Mouse (Mus musculus) kidney, postnatal 0 days (tissue): ENCODE data around the gene Slc35e1. TPM values are rescaled to one million over a fixed set of nuclear protein-coding genes. Genes with fewer than 3 reads are reported as not detected.
A peak's percentile ranks its signal among the peaks of the same experiment; 100 is the strongest.

ENCODE experiments used
- ATAC-seq: fragments of 200-750 bp; cut with Nextera tagmentation; replicated peaks from 2 replicates; pipeline ENCODE4 v1.8.0; 2017; ENCODE audit warnings: low read depth, moderate number of reproducible peaks, moderate TSS enrichment, moderate library complexity; ENCODE audit not compliant: low FRiP score
- DNase-seq: peaks from one replicate; pipeline ENCODE4 v3.0.0-alpha.2; 2016; ENCODE audit warnings: low spot score
- H3K27ac ChIP-seq: fragments of 300-500 bp; sonication (generic); 2 replicates; pipeline ENCODE4 v1.5.1; 2014; ENCODE audit warnings: mild to moderate bottlenecking
- H3K27me3 ChIP-seq: fragments of 300-500 bp; sonication (generic); 2 replicates; pipeline ENCODE4 v1.6.1; 2014; ENCODE audit warnings: low read length, mixed read lengths; ENCODE audit not compliant: insufficient read depth
- H3K36me3 ChIP-seq: fragments of 300-500 bp; sonication (generic); 2 replicates; pipeline ENCODE4 v1.6.1; 2014; ENCODE audit warnings: low read length, mixed read lengths; ENCODE audit not compliant: insufficient read depth
- H3K4me1 ChIP-seq: fragments of 300-500 bp; sonication (generic); replicated peaks from 2 replicates; pipeline ENCODE4 v1.6.1; 2014; ENCODE audit warnings: antibody characterized with exemption, low read length, mixed read lengths; ENCODE audit not compliant: insufficient read depth
- H3K4me2 ChIP-seq: fragments of 300-500 bp; sonication (generic); 2 replicates; pipeline ENCODE4 v1.6.1; 2014; ENCODE audit warnings: mild to moderate bottlenecking, low read length, moderate library complexity, mixed read lengths
- H3K4me3 ChIP-seq: fragments of 300-500 bp; sonication (generic); replicated peaks from 2 replicates; pipeline ENCODE4 v1.5.1; 2014; ENCODE audit warnings: low read depth, low read length
- H3K9ac ChIP-seq: fragments of 300-500 bp; sonication (generic); 2 replicates; pipeline ENCODE4 v1.6.1; 2014; ENCODE audit warnings: low read depth, low read length
- H3K9me3 ChIP-seq: fragments of 300-500 bp; sonication (generic); replicated peaks from 2 replicates; pipeline ENCODE4 v1.6.1; 2016; ENCODE audit warnings: low read length, inconsistent platforms, mixed read lengths
- CTCF ChIP-seq: IDR thresholded peaks from 2 replicates; pipeline ENCODE4 v1.5.1; 2016; ENCODE audit warnings: antibody characterized with exemption, low read depth, mild to moderate bottlenecking, moderate library complexity
- WGBS: fragments of 180-500 bp; shearing (Covaris S2); extraction: QIAGEN DNeasy Blood & Tissue Kit; methylation state at CpG from one replicate; pipeline ENCODE4 v1.1.7; 2014; 5-methylcytosine and 5-hydroxymethylcytosine counted together
- polyA plus RNA-seq: library from polyadenylated mRNA; unstranded; fragments of >200 nt; fragmentation: Nextera tagmentation; extraction: Ambion mirVana; gene quantifications from 2 replicates; pipeline ENCODE4 v1.2.1, GENCODE M21; 2015

Slc35e1 gene
- polyA plus RNA-seq, 1 experiment from 2014 or later, result 9.1 TPM

- no peak for ATAC-seq
Measured at GRCm38 (mm10) chr8:72499521-72500284, 7.3 kb upstream of the Slc35e1 start.

DNA sequence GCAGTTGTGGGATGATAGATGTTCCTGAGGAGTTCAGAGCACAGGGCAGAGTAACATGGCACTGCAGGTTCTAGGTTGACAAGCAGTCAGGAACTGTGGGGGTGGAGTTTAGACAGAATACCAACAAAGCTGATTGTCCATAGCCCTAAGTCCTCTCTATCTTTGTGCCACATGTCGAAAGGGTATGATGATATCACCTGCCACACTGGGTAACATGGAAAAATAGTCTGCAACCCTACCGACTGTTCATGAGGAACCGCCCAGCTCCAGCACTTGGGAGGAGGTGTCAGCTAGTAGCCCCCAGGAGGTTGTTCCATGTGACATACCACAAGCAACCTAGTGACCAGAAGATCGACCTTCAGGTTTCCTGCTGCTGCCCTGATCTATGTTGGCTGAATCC is 6.1 kb upstream of the Slc35e1 start:
- H3K27ac ChIP-seq, result no peak overlapping the region
- WGBS, result 88% methylated on average over 4 of the region's 4 CpGs
- 0 out of 2 replicates have a peak, but pooled peaks cover under 1% of the 10 kb centered on the region for H3K4me1 ChIP-seq
- peaks cover 21% of the 10 kb centered on the region; the same call in 1 of the 2 replicates for H3K36me3 ChIP-seq
- H3K4me2 ChIP-seq, result no peak overlapping the region
- no peaks in the 10 kb centered on the region for H3K27me3 ChIP-seq
- DNase-seq, result no peak
- no peak overlapping the region for H3K4me3 ChIP-seq
- H3K9ac ChIP-seq, result no peak overlapping the region
- TF ChIP-seq CTCF, result no peak
- no peaks in the 10 kb centered on the region for H3K9me3 ChIP-seq
- ATAC-seq, result no peak

More at GRCm38 (mm10) chr8:72499521-72500284, 7.3 kb upstream of the Slc35e1 start:
- Histone ChIP-seq H3K4me1 (no peaks in the 10 kb centered on the region), H3K36me3 (peaks cover 21% of the 10 kb centered on the region; the same call in 1 of the 2 replicates), H3K9ac (no peak overlapping the region), H3K27me3 (no peaks in the 10 kb centered on the region), H3K27ac (no peak overlapping the region), H3K4me2 (no peak overlapping the region), H3K9me3 (no peaks in the 10 kb centered on the region), H3K4me3 (no peak overlapping the region)
- 89% methylated on average over 2 of the region's 2 CpGs for WGBS
- no peak for DNase-seq
- TF ChIP-seq CTCF, result no peak

- no peak for TF ChIP-seq CTCF
- WGBS, result 93% methylated on average over 1 of the region's 1 CpGs
Measured at GRCm38 (mm10) chr8:72497911-72498310, 5.5 kb upstream of the Slc35e1 start.

DNA sequence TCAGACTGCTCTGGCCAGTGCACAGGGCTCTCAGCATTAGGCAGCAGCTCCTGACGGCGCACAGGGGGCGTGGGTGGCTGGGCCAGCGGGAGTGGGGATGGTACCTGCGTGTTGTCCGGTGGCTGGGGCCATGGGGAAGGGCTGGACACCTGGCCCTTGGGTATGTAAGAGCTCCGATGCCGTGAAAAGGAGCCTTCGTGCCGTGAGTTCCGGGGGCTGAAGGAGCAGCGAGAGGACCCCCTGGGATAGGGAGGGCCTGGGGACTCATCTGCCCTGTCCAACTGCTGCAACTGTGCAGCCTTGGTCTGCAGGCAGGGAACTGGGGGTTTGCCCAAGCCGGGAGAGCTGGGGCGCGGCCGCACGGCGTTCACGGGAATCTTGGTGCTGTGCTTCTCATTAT is 3.8 kb upstream of the Slc35e1 start:
- no peak for DNase-seq
- ATAC-seq, result no peak
- peaks cover 21% of the 10 kb centered on the region; the same call in 1 of the 2 replicates for H3K36me3 ChIP-seq
- no peak overlapping the region for H3K27ac ChIP-seq
- no peak overlapping the region for H3K9ac ChIP-seq
- no peak overlapping the region for H3K4me3 ChIP-seq
- H3K9me3 ChIP-seq, result no peaks in the 10 kb centered on the region
- H3K27me3 ChIP-seq, result no peaks in the 10 kb centered on the region
- H3K4me1 ChIP-seq, result peaks cover 3% of the 10 kb centered on the region; the same call in 1 of the 2 replicates
- WGBS, result 92% methylated on average over 19 of the region's 19 CpGs
- TF ChIP-seq CTCF, result no peak
- H3K4me2 ChIP-seq, result no peak overlapping the region

More at GRCm38 (mm10) chr8:72497911-72498310, 5.5 kb upstream of the Slc35e1 start:
- no peak for DNase-seq
- no peaks in the 10 kb centered on the region for H3K9me3 ChIP-seq
- no peak overlapping the region for H3K9ac ChIP-seq
- 0 out of 2 replicates have a peak, but pooled peaks cover 3% of the 10 kb centered on the region for H3K4me1 ChIP-seq
- no peak overlapping the region for H3K4me3 ChIP-seq
- H3K4me2 ChIP-seq, result no peak overlapping the region
- no peak overlapping the region for H3K27ac ChIP-seq
- no peak for ATAC-seq
- no peaks in the 10 kb centered on the region for H3K27me3 ChIP-seq
- peaks cover 21% of the 10 kb centered on the region; the same call in 1 of the 2 replicates for H3K36me3 ChIP-seq

GRCm38 (mm10) chr8:72495411-72496111 is 3.1 kb upstream of the Slc35e1 start:
- Histone ChIP-seq H3K27me3 (no peaks in the 10 kb centered on the region), H3K36me3 (peaks cover 21% of the 10 kb centered on the region; the same call in 1 of the 2 replicates), H3K9me3 (no peaks in the 10 kb centered on the region), H3K4me3 (no peak overlapping the region), H3K9ac (no peak overlapping the region), H3K4me2 (no peak overlapping the region), H3K4me1 (peaks cover 3% of the 10 kb centered on the region; the same call in 1 of the 2 replicates), H3K27ac (no peak overlapping the region)
- no peak for TF ChIP-seq CTCF
- WGBS, result 85% methylated on average over 23 of the region's 23 CpGs
- no peak for ATAC-seq
- no peak for DNase-seq

GRCm38 (mm10) chr8:72493381-72493780 is 967 bp upstream of the Slc35e1 start:
- H3K36me3 ChIP-seq, result peaks cover 26% of the 10 kb centered on the region; the same call in 1 of the 2 replicates
- no peak for ATAC-seq
- H3K27ac ChIP-seq, result peak overlapping the region; percentile 69
- DNase-seq, result peak; percentile 7
- H3K9me3 ChIP-seq, result no peaks in the 10 kb centered on the region
- H3K9ac ChIP-seq, result peak overlapping the region; percentile 51; the same call in 1 of the 2 replicates
- peak overlapping the region; percentile 95 for H3K4me3 ChIP-seq
- 10% methylated on average over 8 of the region's 8 CpGs for WGBS
- no peaks in the 10 kb centered on the region for H3K27me3 ChIP-seq
- no peak for TF ChIP-seq CTCF
- peaks cover 3% of the 10 kb centered on the region; the same call in 1 of the 2 replicates for H3K4me1 ChIP-seq
- peak overlapping the region; percentile 82 for H3K4me2 ChIP-seq
